Mouse (Mus musculus) Patski (cell line): ENCODE measurements around the gene Gm10337. TPM values are rescaled to one million over a fixed set of nuclear protein-coding genes. Genes with fewer than 3 reads are reported as not detected.

Experiments used
- ATAC-seq: fragments of 100-300 bp; one replicate; pipeline ENCODE4 v1.8.0; 2021
- CTCF ChIA-PET: fragments of 350-600 bp; sonication (Branson Sonifier 250); formaldehyde crosslinking; loops from one replicate; lab custom pipeline; 2022; ENCODE audit warnings: inconsistent platforms; lab: Charles Lee
- POLR2A ChIA-PET: fragments of 350-600 bp; sonication (Branson Sonifier 250); formaldehyde crosslinking; loops from one replicate; lab custom pipeline; 2022; ENCODE audit warnings: antibody characterized with exemption, inconsistent platforms; lab: Charles Lee
- DNase-seq: peaks from one replicate; pipeline ENCODE4 v3.0.0-alpha.2; 2011; ENCODE audit warnings: low read depth, low spot score
- H3K27me3 ChIP-seq: fragments of 371-371 bp; one replicate; pipeline ENCODE4 v1.5.1; 2021
- CTCF ChIP-seq: fragments of 100-300 bp; IDR thresholded peaks from one replicate; pipeline ENCODE4 v1.5.1; 2021
- in situ Hi-C: fragments of 300-500 bp; cut with MboI; formaldehyde crosslinking; loops from 3 replicates; pipeline ENCODE4 v1.11.1; 2018; ENCODE audit warnings: low pct_unique_long_range_greater_than_20kb, mixed read lengths
- polyA plus RNA-seq: library from polyadenylated mRNA; unstranded; gene quantifications from one replicate; pipeline ENCODE4 v1.2.3, GENCODE M21; 2021

Gm10337 gene
- polyA plus RNA-seq, 1 experiment from 2014 or later, result 3.6 TPM

GRCm38 (mm10) chr15:102513004-102513403 lies 9.5 kb downstream of the Gm10337 start:
- CTCF ChIA-PET, result interaction anchor here (0.8 to 1.4 kb wide), 2 partner anchors 8 to 13 kb away, joined by 3 read pairs; no protein-coding TSS in a partner anchor
- H3K27me3 ChIP-seq, result no peaks in the 10 kb centered on the region
- in situ Hi-C loops, result no loop called here
- TF ChIP-seq CTCF, result no peak
- no peak for DNase-seq
- POLR2A ChIA-PET, result no interaction called here
- ATAC-seq, result no peak

GRCm38 (mm10) chr15:102515261-102515660 lies 11.7 kb downstream of the Gm10337 start:
- no peak for ATAC-seq
- CTCF ChIA-PET, result no interaction called here
- DNase-seq, result no peak
- POLR2A ChIA-PET, result no interaction called here
- H3K27me3 ChIP-seq, result no peaks in the 10 kb centered on the region
- TF ChIP-seq CTCF, result no peak
- in situ Hi-C loops, result no loop called here

GRCm38 (mm10) chr15:102515791-102516190 lies 12.3 kb downstream of the Gm10337 start:
- POLR2A ChIA-PET, result no interaction called here
- in situ Hi-C loops, result no loop called here
- CTCF ChIA-PET, result no interaction called here
- H3K27me3 ChIP-seq, result no peaks in the 10 kb centered on the region
- no peak for ATAC-seq
- TF ChIP-seq CTCF, result no peak
- DNase-seq, result no peak

GRCm38 (mm10) chr15:102516293-102516692 lies 12.8 kb downstream of the Gm10337 start:
- H3K27me3 ChIP-seq, result no peaks in the 10 kb centered on the region
- ATAC-seq (no peak), DNase-seq (no peak)
- in situ Hi-C loops, result no loop called here
- no peak for TF ChIP-seq CTCF
- ChIA-PET CTCF (interaction anchor here (1.1 to 1.5 kb wide), 2 partner anchors 9 kb away, joined by 3 read pairs; partner anchors contain the start of gene Npff), POLR2A (interaction anchor here (0.6 to 1.7 kb wide), 2 partner anchors 21 to 24 kb away, joined by 5 read pairs; no protein-coding TSS in a partner anchor)

- ChIA-PET CTCF (interaction anchor here (1.1 to 1.8 kb wide), 3 partner anchors 8 to 11 kb away, joined by 3 to 5 read pairs (median 3); partner anchors contain the start of gene Npff), POLR2A (interaction anchor here (0.6 to 1.7 kb wide), 6 partner anchors 8 to 58 kb away, joined by 3 to 6 read pairs (median 5); partner anchors contain the start of gene Prr13)
- H3K27me3 ChIP-seq, result no peaks in the 10 kb centered on the region
- DNase-seq (no peak), ATAC-seq (peak; percentile 3)
- no peak for TF ChIP-seq CTCF
- in situ Hi-C loops, result no loop called here
These were observed 13.3 kb downstream of the Gm10337 start, which contains the start of gene Map3k12 for GRCm38 (mm10) chr15:102516728-102517404. Map3k12 (minus strand) TSS chr15:102517064.

DNA sequence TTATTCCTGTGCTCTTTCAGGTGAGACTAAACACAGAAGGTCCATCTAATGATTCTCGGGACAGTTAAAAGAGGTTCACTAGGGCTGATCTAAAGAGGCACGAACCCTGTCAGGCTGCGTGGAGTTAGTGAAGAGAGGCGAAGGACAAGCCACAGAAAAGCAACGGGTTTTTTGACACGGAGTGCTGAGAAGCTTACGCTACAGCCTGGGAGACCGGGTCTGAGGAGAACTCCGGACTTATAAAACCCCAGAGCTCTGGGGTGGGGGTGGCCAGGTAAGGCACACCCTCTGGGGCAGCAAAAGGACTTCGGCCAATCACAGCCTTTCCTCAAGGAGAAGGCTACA lies 14.1 kb downstream of the Gm10337 start:
- ChIA-PET POLR2A (interaction anchor here (0.7 to 1.7 kb wide), 6 partner anchors 9 to 238 kb away, joined by 3 to 6 read pairs (median 5); partner anchors contain the start of genes Mfsd5 and Prr13), CTCF (interaction anchor here (1.0 to 1.8 kb wide), 3 partner anchors 7 to 10 kb away, joined by 3 to 5 read pairs (median 3); partner anchors contain the start of gene Npff)
- no peaks in the 10 kb centered on the region for H3K27me3 ChIP-seq
- no peak for TF ChIP-seq CTCF
- ATAC-seq, result no peak
- no peak for DNase-seq
- in situ Hi-C loops, result no loop called here

GRCm38 (mm10) chr15:102517976-102518858 lies 14.7 kb downstream of the Gm10337 start, which contains the start of gene Tarbp2:
Tarbp2 (plus strand) TSS chr15:102518192.
- in situ Hi-C loops, result no loop called here
- no peaks in the 10 kb centered on the region for H3K27me3 ChIP-seq
- ChIA-PET CTCF (interaction anchor here (1.0 to 1.8 kb wide), 2 partner anchors 9 to 10 kb away, joined by 3 to 5 read pairs; no protein-coding TSS in a partner anchor), POLR2A (interaction anchor here (0.5 to 2.1 kb wide), 9 partner anchors 8 to 239 kb away, joined by 3 to 6 read pairs (median 5); partner anchors contain the start of genes Mfsd5 and Prr13)
- ATAC-seq (peak; percentile 95), DNase-seq (peak; percentile 99)
- no peak for TF ChIP-seq CTCF

DNA sequence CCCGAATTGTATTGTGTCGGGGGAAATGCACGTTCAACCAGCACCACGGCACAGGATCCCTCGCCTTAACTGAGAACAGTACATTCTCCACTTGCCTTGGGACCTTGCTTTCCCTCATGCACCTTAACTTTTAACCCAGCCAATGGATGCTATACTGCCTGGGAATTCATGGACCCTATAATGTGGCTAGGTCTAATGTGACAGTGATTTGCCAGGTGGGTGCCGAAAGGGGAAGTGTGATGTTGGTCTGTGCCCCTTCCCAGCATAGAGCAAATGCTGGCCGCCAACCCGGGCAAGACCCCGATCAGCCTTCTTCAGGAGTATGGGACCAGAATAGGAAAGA lies 15.3 kb downstream of the Gm10337 start:
- ATAC-seq, result no peak

DNA sequence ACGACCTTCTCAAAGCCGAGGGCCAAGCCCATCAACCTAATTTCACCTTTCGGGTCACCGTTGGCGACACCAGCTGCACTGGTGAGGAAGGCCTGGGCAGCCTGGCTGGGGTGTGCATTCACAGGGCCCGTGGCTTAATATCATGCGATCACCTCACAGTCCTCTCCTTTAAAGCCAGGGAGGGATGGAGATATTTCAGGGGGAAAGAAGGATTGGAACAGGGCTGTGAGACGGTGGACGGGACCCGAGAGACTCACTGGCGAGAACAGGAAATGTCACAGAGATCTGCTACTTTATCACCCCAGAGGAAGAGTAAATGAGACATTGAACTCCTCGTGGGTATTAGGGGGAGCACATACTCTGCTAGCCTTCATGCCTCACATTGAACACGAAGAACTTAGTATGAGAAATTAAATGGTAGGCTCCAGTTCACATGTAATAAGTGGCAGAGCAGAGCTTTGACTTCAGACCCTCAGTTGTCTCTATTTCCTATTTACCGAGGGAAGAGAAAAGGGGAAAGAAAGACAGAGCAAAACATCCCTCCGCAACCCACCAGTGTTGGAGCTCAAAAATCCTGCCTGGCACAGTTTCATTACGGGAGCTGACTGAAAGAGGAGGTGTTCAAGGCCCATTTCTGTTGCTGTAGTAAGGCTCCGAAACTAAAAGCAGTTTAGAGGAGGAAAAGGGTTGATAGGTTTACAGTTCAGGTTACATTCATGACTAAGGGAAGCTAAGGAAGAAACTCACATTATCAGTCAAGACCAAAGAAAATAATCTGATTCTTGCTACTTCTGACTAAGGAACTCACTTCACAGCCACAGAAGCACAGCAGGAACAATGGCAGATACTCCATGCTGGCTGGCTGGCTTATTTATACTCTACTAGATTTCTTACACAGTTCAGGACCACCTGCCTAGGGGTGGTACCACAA lies 16.0 kb downstream of the Gm10337 start:
- ATAC-seq, result no peak
- in situ Hi-C loops, result no loop called here
- no peak for TF ChIP-seq CTCF
- DNase-seq, result no peak
- H3K27me3 ChIP-seq, result no peaks in the 10 kb centered on the region
- ChIA-PET POLR2A (interaction anchor here (0.5 to 2.1 kb wide), 3 partner anchors 9 to 89 kb away, joined by 3 to 6 read pairs (median 6); no protein-coding TSS in a partner anchor), CTCF (no interaction called here)

More for the DNA sequence above, 15.3 kb downstream of the Gm10337 start:
- TF ChIP-seq CTCF, result no peak
- in situ Hi-C loops, result no loop called here
- no peak for DNase-seq
- ChIA-PET CTCF (interaction anchor here (1.8 kb wide), 1 partner anchor 9 kb away, joined by 5 read pairs; no protein-coding TSS in a partner anchor), POLR2A (interaction anchor here (0.5 to 2.1 kb wide), 4 partner anchors 8 to 57 kb away, joined by 3 to 6 read pairs (median 4); no protein-coding TSS in a partner anchor)
- no peaks in the 10 kb centered on the region for H3K27me3 ChIP-seq
